Mouse (Mus musculus) liver, postnatal 0 days (tissue): Measurements from ENCODE around the gene Chd2. TPM values are rescaled to one million over a fixed set of nuclear protein-coding genes. Genes with fewer than 3 reads are reported as not detected.

Source experiments
- ATAC-seq: fragments of 200-750 bp; cut with Nextera tagmentation; 2 replicates; pipeline ENCODE4 v1.8.0; 2017; ENCODE audit warnings: mild to moderate bottlenecking, moderate library complexity
- DNase-seq: peaks from one replicate; pipeline ENCODE4 v3.0.0-alpha.2; 2016
- H3K27ac ChIP-seq: fragments of 300-500 bp; sonication (generic); 2 replicates; pipeline ENCODE4 v1.5.1; 2014; ENCODE audit warnings: antibody characterized with exemption, moderate library complexity, mild to moderate bottlenecking, low read depth
- H3K27me3 ChIP-seq: fragments of 300-500 bp; sonication (generic); 2 replicates; pipeline ENCODE4 v1.6.1; 2014; ENCODE audit warnings: low read length, control low read depth, mixed read lengths; ENCODE audit not compliant: insufficient read depth
- H3K36me3 ChIP-seq: fragments of 300-500 bp; sonication (generic); replicated peaks from 2 replicates; pipeline ENCODE4 v1.6.1; 2014; ENCODE audit warnings: mild to moderate bottlenecking, control low read depth, low read length, moderate library complexity, mixed read lengths; ENCODE audit not compliant: insufficient read depth
- H3K4me1 ChIP-seq: fragments of 300-500 bp; sonication (generic); 2 replicates; pipeline ENCODE4 v1.6.1; 2014; ENCODE audit warnings: antibody characterized with exemption, mild to moderate bottlenecking, control low read depth; ENCODE audit not compliant: insufficient read depth
- H3K4me2 ChIP-seq: fragments of 300-500 bp; sonication (generic); 2 replicates; pipeline ENCODE4 v1.6.1; 2014; ENCODE audit warnings: low read depth, mild to moderate bottlenecking, low read length, moderate library complexity, mixed read lengths
- H3K4me3 ChIP-seq: fragments of 300-500 bp; sonication (generic); 2 replicates; pipeline ENCODE4 v1.5.1; 2014; ENCODE audit warnings: low read depth, low read length
- H3K9ac ChIP-seq: fragments of 300-500 bp; sonication (generic); replicated peaks from 2 replicates; pipeline ENCODE4 v1.6.1; 2014; ENCODE audit warnings: mild to moderate bottlenecking, moderate library complexity
- H3K9me3 ChIP-seq: fragments of 300-500 bp; sonication (generic); 2 replicates; pipeline ENCODE4 v1.6.1; 2016; ENCODE audit warnings: mild to moderate bottlenecking, control low read depth, low read length, mixed read lengths
- CTCF ChIP-seq: sonication (generic); IDR thresholded peaks from 2 replicates; pipeline ENCODE4 v1.5.1; 2016; ENCODE audit warnings: antibody characterized with exemption, low read depth
- EP300 ChIP-seq: IDR thresholded peaks from 2 replicates; pipeline ENCODE4 v1.6.1; 2016; ENCODE audit warnings: antibody characterized with exemption, low read depth, mild to moderate bottlenecking
- WGBS: fragments of 180-500 bp; shearing (Covaris S2); extraction: QIAGEN DNeasy Blood & Tissue Kit; methylation state at CpG from one replicate; pipeline ENCODE4 v1.1.7; 2014; ENCODE audit not compliant: insufficient replicate concordance; 5-methylcytosine and 5-hydroxymethylcytosine counted together
- polyA plus RNA-seq: library from polyadenylated mRNA; unstranded; fragments of >200 nt; fragmentation: Nextera tagmentation; extraction: Ambion mirVana; gene quantifications from 2 replicates; pipeline ENCODE4 v1.2.1, GENCODE M21; 2015

The Chd2 gene
- polyA plus RNA-seq, 1 experiment from 2014 or later: 17.2 TPM

- TF ChIP-seq EP300 (no peak), CTCF (no peak)
- no peaks in the 10 kb centered on the region for H3K9me3 ChIP-seq
- ATAC-seq: no peak
These were observed 129.2 kb downstream of the Chd2 start for GRCm38 (mm10) chr7:73412419-73412818.

DNA sequence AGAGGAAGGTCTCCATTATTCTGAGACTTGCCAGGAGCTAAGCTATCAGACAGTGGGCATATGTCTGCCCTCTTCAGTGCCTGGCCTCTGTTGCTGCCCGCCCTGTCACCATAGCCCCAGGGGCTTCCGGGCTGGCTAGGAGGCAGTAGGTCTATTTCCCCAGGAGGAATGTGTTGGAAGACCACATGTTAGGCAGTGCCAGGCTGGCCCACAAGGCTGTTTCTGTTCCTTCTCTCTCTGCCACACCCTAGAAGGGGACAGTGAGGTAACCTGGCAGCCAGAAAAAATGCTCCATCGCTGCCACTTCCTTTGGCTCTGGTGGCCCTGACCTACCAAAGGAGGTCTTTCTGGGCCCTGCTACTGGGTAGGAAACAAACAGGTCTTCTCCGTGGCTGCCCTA, 129.6 kb downstream of the Chd2 start:
- Histone ChIP-seq H3K36me3 (no peaks in the 10 kb centered on the region), H3K4me2 (no peak overlapping the region), H3K4me3 (no peak overlapping the region), H3K9me3 (no peaks in the 10 kb centered on the region), H3K9ac (no peak overlapping the region), H3K4me1 (no peaks in the 10 kb centered on the region), H3K27me3 (no peaks in the 10 kb centered on the region), H3K27ac (no peak overlapping the region)
- TF ChIP-seq EP300: no peak
- TF ChIP-seq CTCF: no peak
- ATAC-seq: no peak
- 78% methylated on average over 4 of the region's 4 CpGs for WGBS
- DNase-seq: no peak

More at GRCm38 (mm10) chr7:73412419-73412818, 129.2 kb downstream of the Chd2 start:
- WGBS: 88% methylated on average over 7 of the region's 7 CpGs
- no peaks in the 10 kb centered on the region for H3K27me3 ChIP-seq
- no peak overlapping the region for H3K9ac ChIP-seq
- H3K4me1 ChIP-seq: no peaks in the 10 kb centered on the region
- H3K4me3 ChIP-seq: no peak overlapping the region
- H3K36me3 ChIP-seq: no peaks in the 10 kb centered on the region
- H3K4me2 ChIP-seq: no peak overlapping the region
- no peak for DNase-seq
- no peak overlapping the region for H3K27ac ChIP-seq

GRCm38 (mm10) chr7:73411523-73411922, 130.1 kb downstream of the Chd2 start:
- 68% methylated on average over 7 of the region's 7 CpGs for WGBS
- Histone ChIP-seq H3K4me1 (no peaks in the 10 kb centered on the region), H3K4me3 (no peak overlapping the region), H3K4me2 (no peak overlapping the region), H3K27me3 (no peaks in the 10 kb centered on the region), H3K9ac (no peak overlapping the region), H3K36me3 (no peaks in the 10 kb centered on the region), H3K9me3 (no peaks in the 10 kb centered on the region), H3K27ac (no peak overlapping the region)
- DNase-seq (no peak), ATAC-seq (no peak)
- TF ChIP-seq CTCF (no peak), EP300 (no peak)

- no peak for DNase-seq
- Histone ChIP-seq H3K9ac (no peak overlapping the region), H3K27ac (no peak overlapping the region)
These were observed 136.1 kb downstream of the Chd2 start for GRCm38 (mm10) chr7:73405550-73405949.

GRCm38 (mm10) chr7:73403538-73403937, 138.1 kb downstream of the Chd2 start:
- Histone ChIP-seq H3K4me1 (peaks cover 3% of the 10 kb centered on the region; the same call in 1 of the 2 replicates), H3K36me3 (no peaks in the 10 kb centered on the region), H3K9ac (no peak overlapping the region), H3K4me2 (no peak overlapping the region), H3K9me3 (no peaks in the 10 kb centered on the region), H3K27me3 (peaks cover 30% of the 10 kb centered on the region), H3K27ac (no peak overlapping the region), H3K4me3 (no peak overlapping the region)
- ATAC-seq (no peak), DNase-seq (no peak)
- no peak for TF ChIP-seq EP300
- no peak for TF ChIP-seq CTCF
- 49% methylated on average over 3 of the region's 3 CpGs for WGBS

More at GRCm38 (mm10) chr7:73405550-73405949, 136.1 kb downstream of the Chd2 start:
- Histone ChIP-seq H3K9me3 (no peaks in the 10 kb centered on the region), H3K4me2 (no peak overlapping the region), H3K36me3 (no peaks in the 10 kb centered on the region), H3K4me3 (no peak overlapping the region), H3K27me3 (peaks cover 10% of the 10 kb centered on the region), H3K4me1 (no peaks in the 10 kb centered on the region)
- WGBS: 84% methylated on average over 11 of the region's 11 CpGs
- no peak for TF ChIP-seq CTCF
- no peak for TF ChIP-seq EP300
- ATAC-seq: no peak

DNA sequence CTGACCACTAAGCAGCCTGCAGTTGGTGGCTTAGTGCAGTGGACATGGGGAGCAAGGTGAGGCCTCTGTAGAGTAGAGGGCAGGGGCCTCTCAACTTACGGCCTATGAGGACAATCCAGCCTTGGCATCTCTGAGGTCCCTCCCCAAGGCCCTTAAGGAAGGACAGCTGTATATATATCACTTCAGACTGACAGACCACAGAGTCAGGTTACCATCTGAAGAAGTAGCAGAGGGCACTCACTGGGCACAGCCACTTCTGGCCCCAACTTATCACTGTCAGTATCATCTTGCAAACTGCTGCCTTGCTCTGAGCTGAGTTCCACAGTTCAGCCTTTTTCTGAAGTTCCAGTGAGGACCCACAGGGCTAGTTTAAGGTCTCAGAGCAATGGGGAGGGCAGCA, 139.0 kb downstream of the Chd2 start:
- TF ChIP-seq EP300 (no peak), CTCF (no peak)
- no peak for ATAC-seq
- H3K9me3 ChIP-seq: no peaks in the 10 kb centered on the region
- DNase-seq: no peak
- H3K27me3 ChIP-seq: peaks cover 38% of the 10 kb centered on the region
- no peak overlapping the region for H3K4me3 ChIP-seq
- no peak overlapping the region for H3K27ac ChIP-seq
- no peaks in the 10 kb centered on the region for H3K36me3 ChIP-seq
- peaks cover 7% of the 10 kb centered on the region; the same call in 1 of the 2 replicates for H3K4me1 ChIP-seq
- no peak overlapping the region for H3K4me2 ChIP-seq
- 70% methylated on average over 1 of the region's 1 CpGs for WGBS
- H3K9ac ChIP-seq: no peak overlapping the region

DNA sequence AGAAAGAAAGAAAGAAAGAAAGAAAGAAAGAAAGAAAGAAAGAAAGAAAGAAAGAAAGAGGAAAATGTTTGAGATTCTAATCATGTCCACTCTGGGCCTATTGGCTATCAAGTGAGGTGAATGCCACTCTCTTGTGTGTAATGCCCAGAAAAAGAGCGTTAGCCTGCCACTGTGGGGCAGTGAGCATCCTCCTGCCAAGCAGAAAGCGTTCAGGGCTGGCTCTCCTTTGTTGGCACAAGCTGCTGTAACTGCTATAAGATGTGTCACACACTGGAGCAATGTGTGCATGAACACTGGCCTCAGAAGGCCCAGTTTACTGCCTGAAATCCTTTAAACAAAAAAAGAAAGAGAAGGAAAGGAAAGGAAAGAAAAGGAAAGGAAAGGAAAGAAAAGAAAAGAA, 139.5 kb downstream of the Chd2 start:
- peaks cover 7% of the 10 kb centered on the region; the same call in 1 of the 2 replicates for H3K4me1 ChIP-seq
- H3K4me2 ChIP-seq: no peak overlapping the region
- WGBS: 56% methylated on average over 2 of the region's 2 CpGs
- ATAC-seq: no peak
- TF ChIP-seq CTCF: no peak
- TF ChIP-seq EP300: no peak
- H3K36me3 ChIP-seq: no peaks in the 10 kb centered on the region
- no peaks in the 10 kb centered on the region for H3K9me3 ChIP-seq
- DNase-seq: no peak
- H3K27me3 ChIP-seq: peaks cover 38% of the 10 kb centered on the region
- H3K4me3 ChIP-seq: no peak overlapping the region
- H3K27ac ChIP-seq: no peak overlapping the region
- no peak overlapping the region for H3K9ac ChIP-seq
